Mouse (Mus musculus): ENCODE measurements around the gene Rbbp7. TPM values are rescaled to one million over a fixed set of nuclear protein-coding genes. Genes with fewer than 3 reads are reported as not detected.

The Rbbp7 gene
- 590 and 591 TPM in 2 replicates for polyA plus RNA-seq (2015; fragmentation: Nextera tagmentation; extraction: Ambion mirVana)

DNA sequence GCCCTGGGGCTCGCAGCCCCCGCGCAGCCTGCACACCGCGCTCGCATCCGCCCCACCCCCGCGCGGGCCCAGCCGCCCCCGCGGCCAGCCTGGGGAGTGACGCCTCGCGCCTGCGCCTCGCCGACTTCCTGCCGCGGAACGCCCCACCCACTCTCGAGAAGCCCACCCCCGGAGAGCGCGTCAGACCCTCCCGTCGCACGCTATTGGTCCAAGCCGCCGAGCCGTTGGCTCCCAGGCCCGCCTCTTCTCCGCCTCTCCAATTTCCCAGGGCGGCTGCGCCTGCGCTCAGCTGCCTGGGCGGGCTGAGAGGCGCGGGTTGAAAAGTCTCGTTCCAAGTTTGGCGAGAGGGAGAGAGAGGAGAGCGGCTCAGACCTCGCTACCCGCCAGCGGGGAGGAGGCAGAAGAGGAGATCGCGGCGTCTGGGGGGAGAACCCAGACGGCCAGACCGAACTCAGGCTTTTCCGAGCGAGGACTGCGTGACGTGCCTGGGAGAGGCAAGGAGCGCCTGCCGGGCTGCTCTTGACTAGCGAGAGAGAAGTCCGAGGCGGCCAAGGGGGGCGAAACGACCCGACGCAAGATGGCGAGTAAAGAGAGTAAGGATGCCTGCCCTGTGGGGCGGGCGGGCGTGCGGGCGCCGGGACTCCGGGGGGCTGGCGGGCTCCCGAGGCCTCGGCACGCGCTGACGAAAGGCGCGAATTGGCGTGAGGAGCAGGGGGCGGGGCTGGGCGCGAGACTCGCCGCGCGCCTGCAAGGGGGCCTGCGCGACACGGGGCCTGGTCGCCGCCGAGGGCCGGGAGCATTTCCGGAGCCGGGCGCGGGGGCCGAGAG lies at the start of gene Rbbp7:
Gene Rbbp7, plus strand, starts transcription at position 288 of the 828 bp plus-strand sequence.
- H3K4me3 ChIP-seq (replicated peaks; ENCODE audit: low read length): peak within 1 kb of the TSS; percentile 74
- H3K9ac ChIP-seq (ENCODE audit: low read length): peak within 1 kb of the TSS; percentile 91
- no peaks in the 10 kb centered on the region for H3K4me1 ChIP-seq (ENCODE audit: control insufficient read depth, insufficient read depth, low read length)
- no peaks in the 10 kb centered on the region for H3K36me3 ChIP-seq (ENCODE audit: control insufficient read depth, insufficient read depth, low read length)
- H3K4me2 ChIP-seq (ENCODE audit: low read depth, low read length): peak within 1 kb of the TSS; percentile 57
- no peaks in the 10 kb centered on the region for H3K9me3 ChIP-seq (replicated peaks; ENCODE audit: control insufficient read depth, low read length)
- WGBS: 18% methylated on average over 59 of the region's 100 CpGs
- H3K27ac ChIP-seq (ENCODE audit: low read length): peak within 1 kb of the TSS; percentile 98
- no peaks in the 10 kb centered on the region for H3K27me3 ChIP-seq (ENCODE audit: control insufficient read depth, insufficient read depth, low read length)
- ATAC-seq (ENCODE audit: insufficient read depth, low FRiP score): peak; percentile 96

DNA sequence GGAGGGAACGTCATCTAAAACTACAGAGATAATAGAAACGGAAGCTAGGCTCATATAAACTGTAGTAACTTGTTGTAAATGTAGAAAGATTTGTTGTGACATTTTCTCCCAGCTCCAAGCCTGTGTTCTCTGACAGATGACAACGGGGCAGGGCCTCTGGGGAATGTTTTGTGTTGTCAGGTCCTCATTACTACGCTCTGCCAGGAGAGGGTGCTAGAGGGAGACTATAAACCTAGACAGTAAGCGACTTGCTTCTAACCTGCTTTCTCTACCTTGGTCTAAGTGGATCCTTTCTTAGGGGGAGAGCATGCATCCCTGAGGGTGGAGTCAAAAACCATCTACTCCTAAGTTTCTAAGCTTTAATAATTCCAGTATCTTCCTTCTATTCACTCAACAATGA lies 42.4 kb upstream of the Rbbp7 start:
- Histone ChIP-seq H3K27me3 (ENCODE audit: control insufficient read depth, insufficient read depth, low read length) (no peaks in the 10 kb centered on the region), H3K4me3 (replicated peaks; ENCODE audit: low read length) (no peak overlapping the region), H3K9ac (ENCODE audit: low read length) (no peak overlapping the region), H3K36me3 (ENCODE audit: control insufficient read depth, insufficient read depth, low read length) (no peaks in the 10 kb centered on the region), H3K9me3 (replicated peaks; ENCODE audit: control insufficient read depth, low read length) (no peaks in the 10 kb centered on the region), H3K4me2 (ENCODE audit: low read depth, low read length) (no peak overlapping the region), H3K27ac (ENCODE audit: low read length) (no peak overlapping the region), H3K4me1 (ENCODE audit: control insufficient read depth, insufficient read depth, low read length) (no peaks in the 10 kb centered on the region)
- 22% methylated on average over 5 of the region's 5 CpGs for WGBS
- no peak for ATAC-seq (ENCODE audit: insufficient read depth, low FRiP score)

DNA sequence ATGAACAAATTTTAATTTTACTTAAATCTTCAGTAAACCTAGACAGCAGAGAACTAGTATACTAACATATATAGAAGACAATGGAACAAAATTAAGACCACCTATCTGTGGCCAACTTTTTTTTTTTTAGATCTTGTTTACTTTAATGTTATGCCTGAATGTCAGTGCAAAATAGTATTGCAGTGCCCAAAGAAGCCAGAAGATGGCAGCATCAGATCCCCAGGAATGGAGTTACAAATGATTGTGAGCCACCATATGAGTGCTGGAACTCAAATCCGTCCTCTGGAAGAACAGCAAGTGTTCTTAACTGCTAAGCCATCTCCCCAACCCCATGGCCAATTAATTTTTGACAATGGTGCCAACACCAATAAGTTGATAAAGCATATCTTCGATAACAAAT lies 40.6 kb upstream of the Rbbp7 start:
- WGBS: 47% methylated on average over 2 of the region's 2 CpGs
- no peaks in the 10 kb centered on the region for H3K4me1 ChIP-seq (ENCODE audit: control insufficient read depth, insufficient read depth, low read length)

DNA sequence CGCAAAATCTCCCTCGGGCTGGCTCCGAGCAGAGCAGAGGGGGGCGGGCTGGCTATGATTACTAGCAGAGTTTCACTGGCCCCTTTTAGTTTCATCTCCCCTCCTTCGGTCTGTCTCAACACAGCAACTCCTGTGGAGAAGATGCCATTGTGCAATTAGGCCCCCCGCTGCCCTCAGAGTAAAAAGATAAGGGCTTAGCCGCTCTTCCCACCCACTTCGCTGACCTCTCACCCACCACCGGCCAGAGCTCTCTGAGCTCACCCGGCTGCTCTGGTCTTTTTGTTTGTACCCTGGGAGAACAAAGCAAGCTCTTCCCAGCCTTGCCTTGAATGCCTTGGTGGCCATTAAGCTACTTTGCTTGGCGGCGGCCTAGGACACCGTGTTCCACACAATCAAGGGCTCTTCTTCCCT lies 32.8 kb upstream of the Rbbp7 start:
- Histone ChIP-seq H3K4me3 (replicated peaks; ENCODE audit: low read length) (no peak overlapping the region), H3K4me2 (ENCODE audit: low read depth, low read length) (0 out of 2 replicates have a peak overlapping the region, but pooled peaks have one; percentile 3), H3K4me1 (ENCODE audit: control insufficient read depth, insufficient read depth, low read length) (no peaks in the 10 kb centered on the region), H3K9me3 (replicated peaks; ENCODE audit: control insufficient read depth, low read length) (no peaks in the 10 kb centered on the region), H3K9ac (ENCODE audit: low read length) (peak overlapping the region; percentile 26; the same call in 1 of the 2 replicates), H3K27me3 (ENCODE audit: control insufficient read depth, insufficient read depth, low read length) (no peaks in the 10 kb centered on the region), H3K36me3 (ENCODE audit: control insufficient read depth, insufficient read depth, low read length) (no peaks in the 10 kb centered on the region), H3K27ac (ENCODE audit: low read length) (no peak overlapping the region)
- ATAC-seq (ENCODE audit: insufficient read depth, low FRiP score): no peak
- whole genome bisulfite sequencing: 27% methylated on average over 13 of the region's 13 CpGs

More for the DNA sequence above, 40.6 kb upstream of the Rbbp7 start:
- H3K4me2 ChIP-seq (ENCODE audit: low read depth, low read length): no peak overlapping the region
- no peak for ATAC-seq (ENCODE audit: insufficient read depth, low FRiP score)
- H3K27me3 ChIP-seq (ENCODE audit: control insufficient read depth, insufficient read depth, low read length): no peaks in the 10 kb centered on the region
- no peaks in the 10 kb centered on the region for H3K36me3 ChIP-seq (ENCODE audit: control insufficient read depth, insufficient read depth, low read length)
- no peak overlapping the region for H3K4me3 ChIP-seq (replicated peaks; ENCODE audit: low read length)
- H3K9me3 ChIP-seq (replicated peaks; ENCODE audit: control insufficient read depth, low read length): no peaks in the 10 kb centered on the region
- H3K27ac ChIP-seq (ENCODE audit: low read length): no peak overlapping the region
- no peak overlapping the region for H3K9ac ChIP-seq (ENCODE audit: low read length)

DNA sequence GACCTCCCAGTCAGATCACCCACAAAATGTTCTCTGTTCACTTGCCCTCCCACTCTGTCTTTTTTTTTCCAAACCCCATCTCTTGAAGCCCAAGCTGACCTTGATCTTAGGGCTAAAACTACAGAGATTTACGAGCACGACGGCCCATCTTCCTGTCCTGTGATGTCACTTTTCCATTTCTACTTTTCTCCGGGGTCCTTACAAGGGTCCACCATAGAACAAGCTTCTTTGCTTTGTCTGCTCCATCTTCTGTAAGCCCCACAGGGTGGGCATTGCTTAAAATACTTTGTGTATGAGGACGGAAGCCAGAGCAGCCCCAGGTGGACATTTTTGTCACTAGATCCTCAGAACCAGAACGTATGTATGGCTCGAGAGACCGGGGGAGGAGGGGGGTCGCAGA lies 32.4 kb upstream of the Rbbp7 start:
- H3K36me3 ChIP-seq (ENCODE audit: control insufficient read depth, insufficient read depth, low read length): no peaks in the 10 kb centered on the region
- H3K4me1 ChIP-seq (ENCODE audit: control insufficient read depth, insufficient read depth, low read length): no peaks in the 10 kb centered on the region
- no peak overlapping the region for H3K4me3 ChIP-seq (replicated peaks; ENCODE audit: low read length)
- H3K9me3 ChIP-seq (replicated peaks; ENCODE audit: control insufficient read depth, low read length): no peaks in the 10 kb centered on the region
- no peak overlapping the region for H3K27ac ChIP-seq (ENCODE audit: low read length)
- no peak overlapping the region for H3K4me2 ChIP-seq (ENCODE audit: low read depth, low read length)
- H3K9ac ChIP-seq (ENCODE audit: low read length): no peak overlapping the region
- WGBS: 50% methylated on average over 9 of the region's 9 CpGs
- H3K27me3 ChIP-seq (ENCODE audit: control insufficient read depth, insufficient read depth, low read length): no peaks in the 10 kb centered on the region
- ATAC-seq (ENCODE audit: insufficient read depth, low FRiP score): no peak

DNA sequence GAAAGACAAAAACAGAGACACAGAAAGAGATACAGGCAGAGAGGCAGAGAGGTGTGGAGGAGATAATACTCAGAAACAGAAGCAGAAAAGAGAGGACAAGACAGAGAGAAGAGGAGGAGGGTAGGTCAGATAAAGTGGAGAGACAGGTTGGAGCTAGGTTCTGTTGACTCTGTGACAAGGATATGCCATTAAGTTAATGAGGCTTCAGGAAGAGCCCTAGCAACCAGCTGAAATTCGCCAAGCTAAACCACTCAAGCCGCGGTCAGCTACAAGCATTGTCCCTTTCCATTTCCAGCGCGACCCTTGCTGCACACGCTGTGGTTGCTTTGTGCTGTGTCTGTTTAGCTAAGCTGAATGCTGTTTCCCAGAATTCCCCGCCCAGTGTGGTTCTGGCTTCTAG lies 32.0 kb upstream of the Rbbp7 start:
- Histone ChIP-seq H3K9ac (ENCODE audit: low read length) (no peak overlapping the region), H3K4me1 (ENCODE audit: control insufficient read depth, insufficient read depth, low read length) (no peaks in the 10 kb centered on the region), H3K4me2 (ENCODE audit: low read depth, low read length) (no peak overlapping the region), H3K27me3 (ENCODE audit: control insufficient read depth, insufficient read depth, low read length) (no peaks in the 10 kb centered on the region), H3K9me3 (replicated peaks; ENCODE audit: control insufficient read depth, low read length) (no peaks in the 10 kb centered on the region), H3K36me3 (ENCODE audit: control insufficient read depth, insufficient read depth, low read length) (no peaks in the 10 kb centered on the region), H3K4me3 (replicated peaks; ENCODE audit: low read length) (no peak overlapping the region), H3K27ac (ENCODE audit: low read length) (no peak overlapping the region)
- 47% methylated on average over 7 of the region's 7 CpGs for WGBS
- no peak for ATAC-seq (ENCODE audit: insufficient read depth, low FRiP score)

DNA sequence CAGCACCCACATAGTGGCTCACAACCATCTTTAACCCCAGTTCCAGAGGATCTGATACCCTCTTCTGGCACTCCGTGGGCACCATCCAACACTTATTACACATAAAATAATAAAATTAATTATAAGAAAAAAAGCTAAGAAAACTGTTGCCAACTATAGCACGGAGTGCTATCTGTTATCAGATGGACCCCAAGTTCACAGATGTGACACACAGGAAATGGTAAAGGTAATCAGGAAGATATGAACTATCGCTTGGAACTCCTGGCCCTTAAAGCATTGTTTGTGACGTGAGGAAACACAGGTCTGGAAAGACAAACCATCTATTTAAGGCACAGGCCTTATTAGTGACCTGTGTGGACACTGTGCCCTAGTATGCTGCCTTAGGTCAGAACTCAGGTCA lies 30.2 kb upstream of the Rbbp7 start:
- H3K9ac ChIP-seq (ENCODE audit: low read length): no peak overlapping the region
- H3K4me2 ChIP-seq (ENCODE audit: low read depth, low read length): no peak overlapping the region
- 93% methylated on average over 4 of the region's 4 CpGs for WGBS
- no peaks in the 10 kb centered on the region for H3K27me3 ChIP-seq (ENCODE audit: control insufficient read depth, insufficient read depth, low read length)
- H3K36me3 ChIP-seq (ENCODE audit: control insufficient read depth, insufficient read depth, low read length): no peaks in the 10 kb centered on the region
- H3K9me3 ChIP-seq (replicated peaks; ENCODE audit: control insufficient read depth, low read length): no peaks in the 10 kb centered on the region
- no peak overlapping the region for H3K27ac ChIP-seq (ENCODE audit: low read length)
- no peaks in the 10 kb centered on the region for H3K4me1 ChIP-seq (ENCODE audit: control insufficient read depth, insufficient read depth, low read length)
- no peak overlapping the region for H3K4me3 ChIP-seq (replicated peaks; ENCODE audit: low read length)
- no peak for ATAC-seq (ENCODE audit: insufficient read depth, low FRiP score)

DNA sequence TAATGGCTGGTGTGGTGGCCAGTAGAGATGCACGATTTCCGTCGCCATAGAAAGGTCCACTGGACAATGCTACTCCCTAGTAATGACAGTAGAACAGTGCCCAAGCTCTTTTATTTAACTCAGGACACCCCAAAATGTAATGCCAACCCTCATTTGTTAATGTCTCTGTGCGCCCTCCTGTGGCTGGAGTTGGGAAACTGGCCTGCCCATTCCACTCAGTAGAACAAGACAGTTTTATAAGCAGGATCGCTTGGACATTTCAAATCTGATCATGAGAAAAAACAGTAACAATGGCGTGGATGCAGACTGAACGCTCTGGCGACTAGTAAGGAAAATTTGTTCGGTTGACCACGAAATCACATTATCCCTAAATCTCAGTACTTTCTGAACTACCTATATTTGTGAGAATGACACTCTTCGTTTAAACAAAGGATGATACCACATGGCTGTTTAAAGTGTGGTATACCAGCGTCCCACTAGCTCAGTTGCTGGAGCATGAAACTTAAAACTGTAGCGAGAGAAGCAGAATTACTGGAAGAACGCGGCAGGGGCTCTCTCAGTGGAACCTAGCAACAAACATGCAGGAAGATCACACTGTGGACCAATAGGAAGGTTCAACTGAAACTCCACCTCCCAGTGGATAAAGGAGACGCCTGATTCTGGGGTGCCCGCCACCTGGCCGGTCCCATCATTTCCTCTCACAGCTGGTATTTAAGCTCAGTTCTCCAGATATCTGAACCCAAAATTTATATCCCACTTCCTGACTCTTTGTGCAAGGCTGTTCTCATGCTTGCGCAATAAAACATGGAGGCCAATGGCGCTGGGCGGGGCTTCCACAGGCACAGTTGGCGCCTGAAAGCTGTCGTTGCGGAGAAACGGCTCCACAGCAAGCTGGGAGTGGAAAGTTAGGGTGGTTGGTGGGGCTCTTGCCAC lies 24.9 kb upstream of the Rbbp7 start:
- peak overlapping the region; percentile 66 for H3K9ac ChIP-seq (ENCODE audit: low read length)
- 21% methylated on average over 25 of the region's 25 CpGs for WGBS
- no peaks in the 10 kb centered on the region for H3K4me1 ChIP-seq (ENCODE audit: control insufficient read depth, insufficient read depth, low read length)
- H3K36me3 ChIP-seq (ENCODE audit: control insufficient read depth, insufficient read depth, low read length): no peaks in the 10 kb centered on the region
- peak; percentile 84 for ATAC-seq (ENCODE audit: insufficient read depth, low FRiP score)
- peak overlapping the region; percentile 54 for H3K4me2 ChIP-seq (ENCODE audit: low read depth, low read length)
- H3K27me3 ChIP-seq (ENCODE audit: control insufficient read depth, insufficient read depth, low read length): no peaks in the 10 kb centered on the region
- H3K4me3 ChIP-seq (replicated peaks; ENCODE audit: low read length): peak overlapping the region; percentile 46
- H3K9me3 ChIP-seq (replicated peaks; ENCODE audit: control insufficient read depth, low read length): no peaks in the 10 kb centered on the region
- peak overlapping the region; percentile 95 for H3K27ac ChIP-seq (ENCODE audit: low read length)

Data from stomach, embryonic 16.5 days (tissue).